In genomic region chr10:13913689-13914088, GRCm38 (mm10) we compare ENCODE assay signal across 11 mouse cellular contexts. TPM values are rescaled to one million over a fixed set of nuclear protein-coding genes. Genes with fewer than 3 reads are reported as not detected.
DNase-seq lines count a peak whose midpoint lies in the region; ATAC-seq and TF ChIP-seq lines count a peak whose summit lies in the region.
"Had no signal": no experiment of that assay in that cellular context is flagged by ENCODE, and none has a peak within 500 bp of the region (broad histone marks: within the 10 kb centered on the region; RNA-seq: fewer than 3 reads in every experiment).

No protein-coding gene starts in this region.

- no peak overlapping the region for H3K4me2 ChIP-seq in stomach, postnatal 0 days (replicated peaks; ENCODE audit: low read depth)
- H3K4me2 ChIP-seq: limb, embryonic 12.5 days; midbrain, embryonic 15.5 days had no signal

- TF ChIP-seq EP300 in stomach, postnatal 0 days (optimal IDR thresholded peaks at IDR 0.05) = no peak

- H3K9ac ChIP-seq in stomach, postnatal 0 days (ENCODE audit: low read length) = no peak overlapping the region
- H3K9ac ChIP-seq: limb, embryonic 12.5 days; midbrain, embryonic 15.5 days had no signal

- no peaks in the 10 kb centered on the region for H3K9me3 ChIP-seq in stomach, postnatal 0 days (ENCODE audit: control insufficient read depth, low read length)
- H3K9me3 ChIP-seq: limb, embryonic 12.5 days; midbrain, embryonic 15.5 days had no signal

- no peaks in the 10 kb centered on the region for H3K36me3 ChIP-seq in stomach, postnatal 0 days (ENCODE audit: control insufficient read depth, insufficient read depth, low read length)
- H3K36me3 ChIP-seq: limb, embryonic 12.5 days; midbrain, embryonic 15.5 days had no signal

- no peak overlapping the region for H3K27ac ChIP-seq in stomach, postnatal 0 days (replicated peaks)
- H3K27ac ChIP-seq: limb, embryonic 12.5 days; midbrain, embryonic 15.5 days had no signal

- H3K4me1 ChIP-seq in stomach, postnatal 0 days (replicated peaks; ENCODE audit: control insufficient read depth, insufficient read depth) = 0 out of 2 replicates have a peak, but pooled peaks cover 2% of the 10 kb centered on the region

- intact Hi-C loops in left cerebral cortex, postnatal 4 days (cut with DNase I) = no loop called here

- no peaks in the 10 kb centered on the region for H3K27me3 ChIP-seq in stomach, postnatal 0 days (ENCODE audit: control insufficient read depth, insufficient read depth, low read length)
- H3K27me3 ChIP-seq: limb, embryonic 12.5 days; midbrain, embryonic 15.5 days had no signal

- no peak for ATAC-seq in stomach, postnatal 0 days (ENCODE audit: low FRiP score, low TSS enrichment)
- ATAC-seq: midbrain, embryonic 15.5 days had no signal

- DNase-seq in adrenal gland, postnatal 10 days = peak; percentile 23
- no peak for DNase-seq in adrenal gland, adult 8-10 months
- peak; percentile 4 for DNase-seq in left cerebral cortex, postnatal 4 days
- DNase-seq in left cerebral cortex, adult 9 months (ENCODE audit: low spot score in 2 of 2) = no peak
- DNase-seq in kidney, adult 8-10 months = peak; percentile 12 to 25
- DNase-seq in stomach, postnatal 0 days (ENCODE audit: low spot score) = no peak
- DNase-seq in urinary bladder, postnatal 4 days (ENCODE audit: low spot score in 2 of 2) = no peak
- DNase-seq in MN1 (ENCODE audit: low spot score) = no peak
- DNase-seq: right cerebral cortex, adult 18-20 months had no signal

- no peak overlapping the region for H3K4me3 ChIP-seq in stomach, postnatal 0 days (ENCODE audit: low read depth, low read length)
- H3K4me3 ChIP-seq: limb, embryonic 12.5 days; midbrain, embryonic 15.5 days had no signal

- peak; percentile 54 for TF ChIP-seq CTCF in stomach, postnatal 0 days (IDR thresholded peaks at IDR 0.05; ENCODE audit: low read depth)

RNA-seq across cellular contexts. Expression of gene Aig1, which starts 44.9 kb away (rescaled TPM):
- 10 to 100 TPM; 23.7 to 24.6 TPM for total RNA-seq in adrenal gland, postnatal 10 days (2021)
- total RNA-seq in adrenal gland, adult 8-10 months (2022) = 10 to 100 TPM; 24.8 to 38.4 (median 30.6) TPM
- total RNA-seq in left cerebral cortex, postnatal 4 days (2021) = 10 to 100 TPM; 62.3 to 66.2 TPM
- 33.3 and 36.9 TPM in 2 replicates for polyA plus RNA-seq in stomach, postnatal 0 days (2015; fragmentation: Nextera tagmentation; extraction: Ambion mirVana)

RNA-seq across cellular contexts. Expression of gene Hivep2, which starts 52.2 kb away (rescaled TPM):
- total RNA-seq in adrenal gland, postnatal 10 days (2021) = 10 to 100 TPM; 20.8 to 32.4 TPM
- total RNA-seq in adrenal gland, adult 8-10 months (2022) = 10 to 100 TPM; 27.5 to 43.1 (median 38.7) TPM
- total RNA-seq in left cerebral cortex, postnatal 4 days (2021) = 100 to 1,000 TPM; 193 to 194 TPM
- polyA plus RNA-seq in stomach, postnatal 0 days (2015; fragmentation: Nextera tagmentation; extraction: Ambion mirVana) = 2.9 and 3.1 TPM in 2 replicates

Comparison
In these comparisons a context has a peak if more than half of its experiments do, and no peak if none do; other contexts are left out.
1. DNase-seq: peak in adrenal gland, postnatal 10 days (single experiment), left cerebral cortex, postnatal 4 days (single experiment) and kidney, adult 8-10 months (2 of 2); none in adrenal gland, adult 8-10 months (single experiment), left cerebral cortex, adult 9 months (0 of 2), stomach, postnatal 0 days (single experiment), urinary bladder, postnatal 4 days (0 of 2) and MN1 (single experiment).
2. RNA of gene Hivep2, which starts 52.2 kb away (total RNA-seq): 193 to 194 TPM in left cerebral cortex, postnatal 4 days; 27.5 to 43.1 TPM in adrenal gland, adult 8-10 months and 20.8 to 32.4 TPM in adrenal gland, postnatal 10 days; every median in the first group is over 4 times any median in the second.